In genomic region chr9:21245113-21245487, GRCm38 (mm10) we compare ENCODE assay signal across 8 mouse cellular contexts. TPM values are rescaled to one million over a fixed set of nuclear protein-coding genes. Genes with fewer than 3 reads are reported as not detected.
DNase-seq lines count a peak whose midpoint lies in the region; ATAC-seq and TF ChIP-seq lines count a peak whose summit lies in the region.
"Had no signal": no experiment of that assay in that cellular context is flagged by ENCODE, and none has a peak within 500 bp of the region (broad histone marks: within the 10 kb centered on the region; RNA-seq: fewer than 3 reads in every experiment).

No protein-coding gene starts in this region.

- 2% methylated on average over 16 of the region's 16 CpGs for WGBS in lung, embryonic 14.5 days
- WGBS in forebrain, embryonic 13.5 days = under 1% methylated on average over 16 of the region's 16 CpGs
- 3% methylated on average over 16 of the region's 16 CpGs for WGBS in limb, embryonic 14.5 days
- 3% methylated on average over 16 of the region's 16 CpGs for WGBS in stomach, embryonic 14.5 days

- peak overlapping the region; percentile 46 for H3K4me3 ChIP-seq in lung, embryonic 14.5 days (ENCODE audit: low read depth, low read length)
- H3K4me3 ChIP-seq in forebrain, embryonic 13.5 days = peak overlapping the region; percentile 45
- H3K4me3 ChIP-seq in limb, embryonic 14.5 days (replicated peaks; ENCODE audit: low read length) = peak overlapping the region; percentile 49
- peak overlapping the region; percentile 34 for H3K4me3 ChIP-seq in stomach, embryonic 14.5 days (ENCODE audit: low read depth, low read length)

- peak overlapping the region; percentile 79 for H3K4me2 ChIP-seq in lung, embryonic 14.5 days
- H3K4me2 ChIP-seq in forebrain, embryonic 13.5 days = peak overlapping the region; percentile 75
- peak overlapping the region; percentile 92 for H3K4me2 ChIP-seq in limb, embryonic 14.5 days (replicated peaks; ENCODE audit: low read depth, low read length, severe bottlenecking)
- peak overlapping the region; percentile 80 for H3K4me2 ChIP-seq in stomach, embryonic 14.5 days (replicated peaks; ENCODE audit: low read depth, low read length)

- H3K9me3 ChIP-seq in lung, embryonic 14.5 days (ENCODE audit: low read depth, low read length) = no peaks in the 10 kb centered on the region
- no peaks in the 10 kb centered on the region for H3K9me3 ChIP-seq in forebrain, embryonic 13.5 days (replicated peaks)
- no peaks in the 10 kb centered on the region for H3K9me3 ChIP-seq in limb, embryonic 14.5 days (ENCODE audit: control insufficient read depth, low read length)
- no peaks in the 10 kb centered on the region for H3K9me3 ChIP-seq in stomach, embryonic 14.5 days (ENCODE audit: control insufficient read depth, low read depth, low read length)

- no peak for ATAC-seq in lung, embryonic 14.5 days (ENCODE audit: insufficient read depth)
- ATAC-seq in forebrain, embryonic 13.5 days = no peak
- no peak for ATAC-seq in limb, embryonic 14.5 days (ENCODE audit: low FRiP score, low read depth)
- ATAC-seq in stomach, embryonic 14.5 days (ENCODE audit: insufficient number of reproducible peaks, insufficient read depth, low FRiP score, low read depth) = 0 out of 2 replicates have a peak, but pooled peaks have one; percentile 4

- peaks cover 80% of the 10 kb centered on the region for H3K27me3 ChIP-seq in lung, embryonic 14.5 days (ENCODE audit: insufficient read depth, low read length)
- H3K27me3 ChIP-seq in forebrain, embryonic 13.5 days = peaks cover 84% of the 10 kb centered on the region
- H3K27me3 ChIP-seq in limb, embryonic 14.5 days (ENCODE audit: control insufficient read depth, insufficient read depth, low read length) = peaks cover 75% of the 10 kb centered on the region
- peaks cover 62% of the 10 kb centered on the region for H3K27me3 ChIP-seq in stomach, embryonic 14.5 days (ENCODE audit: control insufficient read depth, insufficient read depth, low read length)

- TF ChIP-seq CTCF in lung, embryonic 14.5 days (IDR thresholded peaks at IDR 0.05; ENCODE audit: low read depth) = no peak

- peak overlapping the region; percentile 43; the same call in 1 of the 2 replicates for H3K9ac ChIP-seq in lung, embryonic 14.5 days
- H3K9ac ChIP-seq in forebrain, embryonic 13.5 days = peak overlapping the region; percentile 57
- H3K9ac ChIP-seq in limb, embryonic 14.5 days (ENCODE audit: low read depth, low read length, severe bottlenecking) = peak overlapping the region; percentile 56
- no peak overlapping the region; the same call in 1 of the 2 replicates for H3K9ac ChIP-seq in stomach, embryonic 14.5 days (replicated peaks; ENCODE audit: low read depth, low read length)

- intact Hi-C loops in left cerebral cortex, postnatal 14 days (cut with DNase I) = no loop called here

- no peaks in the 10 kb centered on the region for H3K4me1 ChIP-seq in lung, embryonic 14.5 days (ENCODE audit: insufficient read depth)
- peaks cover 23% of the 10 kb centered on the region for H3K4me1 ChIP-seq in forebrain, embryonic 13.5 days
- H3K4me1 ChIP-seq in limb, embryonic 14.5 days (ENCODE audit: control insufficient read depth, insufficient read depth, low read length) = peaks cover 6% of the 10 kb centered on the region; the same call in 1 of the 2 replicates
- peaks cover 19% of the 10 kb centered on the region for H3K4me1 ChIP-seq in stomach, embryonic 14.5 days (ENCODE audit: control insufficient read depth, insufficient read depth, low read length)

- no peaks in the 10 kb centered on the region for H3K36me3 ChIP-seq in lung, embryonic 14.5 days (ENCODE audit: insufficient read depth)
- no peaks in the 10 kb centered on the region for H3K36me3 ChIP-seq in forebrain, embryonic 13.5 days (ENCODE audit: poor library complexity, severe bottlenecking)
- no peaks in the 10 kb centered on the region for H3K36me3 ChIP-seq in limb, embryonic 14.5 days (ENCODE audit: control insufficient read depth, insufficient read depth, low read length)
- no peaks in the 10 kb centered on the region for H3K36me3 ChIP-seq in stomach, embryonic 14.5 days (ENCODE audit: control insufficient read depth, insufficient read depth, low read length)

- no peak overlapping the region for H3K27ac ChIP-seq in lung, embryonic 14.5 days (ENCODE audit: low read depth)
- no peak overlapping the region for H3K27ac ChIP-seq in forebrain, embryonic 13.5 days
- no peak overlapping the region for H3K27ac ChIP-seq in limb, embryonic 14.5 days (replicated peaks; ENCODE audit: low read depth, low read length)
- H3K27ac ChIP-seq in stomach, embryonic 14.5 days (ENCODE audit: low read length) = no peak overlapping the region

- TF ChIP-seq POLR2A in limb, embryonic 14.5 days (IDR thresholded peaks at IDR 0.05; ENCODE audit: borderline replicate concordance, extremely low read depth, insufficient read depth, insufficient read length) = no peak

- no peak for DNase-seq in lung, embryonic 14.5 days
- no peak for DNase-seq in lung, postnatal 10 days
- DNase-seq in limb, embryonic 14.5 days (ENCODE audit: low spot score) = no peak
- DNase-seq in thymus, postnatal 36 days = no peak
- no peak for DNase-seq in left cerebral cortex, postnatal 14 days (ENCODE audit: low spot score in 2 of 2)
- DNase-seq: thymus, postnatal 14 days had no signal

RNA-seq across cellular contexts. Expression of gene S1pr5, which starts 3.1 kb away (rescaled TPM):
- not detected in 2 replicates for polyA plus RNA-seq in lung, embryonic 14.5 days (2014; fragmentation: Nextera tagmentation; extraction: Ambion mirVana)
- polyA plus RNA-seq in forebrain, embryonic 13.5 days (2015; fragmentation: Nextera tagmentation; extraction: Ambion mirVana) = 0.37 and 0.55 TPM in 2 replicates
- 1.6 TPM in 2 replicates for polyA plus RNA-seq in limb, embryonic 14.5 days (2012; rRNA removed)
- polyA plus RNA-seq in limb, embryonic 14.5 days (2014; fragmentation: Nextera tagmentation; extraction: Ambion mirVana) = 1.1 and 2.5 TPM in 2 replicates
- 0.27 and 0.48 TPM in 2 replicates for polyA plus RNA-seq in stomach, embryonic 14.5 days (2014; fragmentation: Nextera tagmentation; extraction: Ambion mirVana)
- 1 to 10 TPM; 3.4 to 5.2 TPM for total RNA-seq in left cerebral cortex, postnatal 14 days (2021)

RNA-seq across cellular contexts. Expression of gene Keap1, which starts 5.9 kb away (rescaled TPM):
- polyA plus RNA-seq in lung, embryonic 14.5 days (2014; fragmentation: Nextera tagmentation; extraction: Ambion mirVana) = 42.8 and 44.6 TPM in 2 replicates
- polyA plus RNA-seq in forebrain, embryonic 13.5 days (2015; fragmentation: Nextera tagmentation; extraction: Ambion mirVana) = 55.7 and 60.0 TPM in 2 replicates
- polyA plus RNA-seq in limb, embryonic 14.5 days (2012; rRNA removed) = 52.8 and 73.8 TPM in 2 replicates
- polyA plus RNA-seq in limb, embryonic 14.5 days (2014; fragmentation: Nextera tagmentation; extraction: Ambion mirVana) = 50.4 and 52.3 TPM in 2 replicates
- 34.5 and 40.3 TPM in 2 replicates for polyA plus RNA-seq in stomach, embryonic 14.5 days (2014; fragmentation: Nextera tagmentation; extraction: Ambion mirVana)
- total RNA-seq in left cerebral cortex, postnatal 14 days (2021) = 10 to 100 TPM; 47.2 to 50.5 TPM

RNA-seq across cellular contexts. Expression of gene Atg4d, which starts 20.0 kb away (rescaled TPM):
- 33.7 and 34.7 TPM in 2 replicates for polyA plus RNA-seq in lung, embryonic 14.5 days (2014; fragmentation: Nextera tagmentation; extraction: Ambion mirVana)
- 60.2 and 60.3 TPM in 2 replicates for polyA plus RNA-seq in forebrain, embryonic 13.5 days (2015; fragmentation: Nextera tagmentation; extraction: Ambion mirVana)
- 26.9 and 29.0 TPM in 2 replicates for polyA plus RNA-seq in limb, embryonic 14.5 days (2012; rRNA removed)
- polyA plus RNA-seq in limb, embryonic 14.5 days (2014; fragmentation: Nextera tagmentation; extraction: Ambion mirVana) = 31.6 and 35.8 TPM in 2 replicates
- 38.8 and 43.5 TPM in 2 replicates for polyA plus RNA-seq in stomach, embryonic 14.5 days (2014; fragmentation: Nextera tagmentation; extraction: Ambion mirVana)
- total RNA-seq in left cerebral cortex, postnatal 14 days (2021) = 10 to 100 TPM; 35.3 to 37.5 TPM

RNA-seq across cellular contexts. Expression of gene Kri1, which starts 42.7 kb away (rescaled TPM):
- 12.2 and 14.3 TPM in 2 replicates for polyA plus RNA-seq in lung, embryonic 14.5 days (2014; fragmentation: Nextera tagmentation; extraction: Ambion mirVana)
- 15.4 and 20.1 TPM in 2 replicates for polyA plus RNA-seq in forebrain, embryonic 13.5 days (2015; fragmentation: Nextera tagmentation; extraction: Ambion mirVana)
- 30.0 and 43.2 TPM in 2 replicates for polyA plus RNA-seq in limb, embryonic 14.5 days (2012; rRNA removed)
- 13.7 and 14.5 TPM in 2 replicates for polyA plus RNA-seq in limb, embryonic 14.5 days (2014; fragmentation: Nextera tagmentation; extraction: Ambion mirVana)
- 14.1 and 14.7 TPM in 2 replicates for polyA plus RNA-seq in stomach, embryonic 14.5 days (2014; fragmentation: Nextera tagmentation; extraction: Ambion mirVana)
- 10 to 100 TPM; 31.9 to 32.3 TPM for total RNA-seq in left cerebral cortex, postnatal 14 days (2021)

RNA-seq across cellular contexts. Expression of gene Cdkn2d, which starts 46.1 kb away (rescaled TPM):
- polyA plus RNA-seq in lung, embryonic 14.5 days (2014; fragmentation: Nextera tagmentation; extraction: Ambion mirVana) = 45.3 and 48.1 TPM in 2 replicates
- 85.4 and 88.3 TPM in 2 replicates for polyA plus RNA-seq in forebrain, embryonic 13.5 days (2015; fragmentation: Nextera tagmentation; extraction: Ambion mirVana)
- 43.2 and 48.1 TPM in 2 replicates for polyA plus RNA-seq in limb, embryonic 14.5 days (2012; rRNA removed)
- 51.1 and 56.0 TPM in 2 replicates for polyA plus RNA-seq in limb, embryonic 14.5 days (2014; fragmentation: Nextera tagmentation; extraction: Ambion mirVana)
- 47.4 and 48.5 TPM in 2 replicates for polyA plus RNA-seq in stomach, embryonic 14.5 days (2014; fragmentation: Nextera tagmentation; extraction: Ambion mirVana)
- total RNA-seq in left cerebral cortex, postnatal 14 days (2021) = 10 to 100 TPM; 57.5 to 62.9 TPM
